Mouse (Mus musculus): ENCODE data around the gene 1700066M21Rik.

The 1700066M21Rik gene

GRCm38 (mm10) chr1:57377376-57378341 is at the start of gene 1700066M21Rik:
TSS of gene 1700066M21Rik (plus strand) at chr1:57377620.
- DNase-seq (ENCODE audit: low read depth): peak; percentile 77

DNA sequence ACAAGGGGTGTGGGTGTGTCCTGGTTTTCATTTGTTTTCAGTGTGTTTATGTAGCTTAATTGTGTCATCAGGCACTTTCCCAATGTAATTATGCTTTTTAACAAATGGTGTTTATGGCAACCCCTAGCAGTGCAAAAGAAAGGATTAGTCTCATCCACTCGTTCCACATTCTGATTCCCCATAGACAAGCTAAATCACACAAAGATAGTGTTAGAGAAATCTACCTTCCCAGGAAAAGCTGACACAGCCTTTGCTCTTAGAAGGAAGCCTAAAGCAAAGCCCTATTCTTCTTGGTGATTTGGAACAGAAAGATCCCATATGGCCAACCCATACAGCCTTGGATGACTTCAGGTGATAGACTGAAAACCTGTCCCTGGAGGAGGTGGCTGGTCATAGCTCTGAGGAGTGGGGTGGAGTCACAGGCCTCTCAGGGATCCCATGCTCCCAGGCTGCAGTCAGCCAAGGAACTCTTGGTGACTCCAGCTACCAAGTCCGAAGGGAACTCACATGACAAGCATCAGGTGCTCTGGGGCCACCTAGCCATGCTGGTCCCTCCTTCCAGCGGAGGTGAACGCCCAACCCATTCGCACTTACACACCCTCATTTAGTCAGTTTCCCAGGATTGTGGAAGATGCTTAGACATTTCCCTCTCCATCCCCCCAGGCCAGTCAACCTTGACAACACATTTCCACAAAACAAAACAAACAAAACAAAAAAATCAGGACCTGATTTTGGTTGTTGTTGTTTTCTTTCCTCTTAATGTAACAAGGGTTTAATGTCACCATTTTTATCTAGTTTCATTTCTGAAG is 47.9 kb upstream of the 1700066M21Rik start:
- DNase-seq (ENCODE audit: low read depth): no peak

DNA sequence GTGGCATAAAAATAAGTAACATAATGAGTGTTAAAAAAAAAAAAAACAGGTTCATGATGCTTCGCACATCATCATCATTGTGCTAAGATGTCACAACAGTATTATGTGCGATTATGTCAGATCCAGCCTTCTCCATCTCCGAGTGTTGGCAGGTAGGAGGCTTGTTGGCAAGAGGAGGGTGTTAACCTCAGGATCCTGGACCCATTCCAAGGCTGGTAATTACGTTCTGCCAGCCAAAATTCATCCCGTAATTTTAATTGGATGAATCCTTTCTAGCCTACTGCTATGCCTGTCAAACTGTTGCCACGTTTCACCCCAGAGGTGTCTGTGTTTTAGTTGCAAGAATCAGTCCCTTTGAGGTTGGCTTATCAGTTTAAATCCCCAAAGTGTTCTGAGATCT is 47.2 kb upstream of the 1700066M21Rik start:
- DNase-seq (ENCODE audit: low read depth): no peak

GRCm38 (mm10) chr1:57332040-57332439 is 45.4 kb upstream of the 1700066M21Rik start:
- no peak for DNase-seq (ENCODE audit: low read depth)

DNA sequence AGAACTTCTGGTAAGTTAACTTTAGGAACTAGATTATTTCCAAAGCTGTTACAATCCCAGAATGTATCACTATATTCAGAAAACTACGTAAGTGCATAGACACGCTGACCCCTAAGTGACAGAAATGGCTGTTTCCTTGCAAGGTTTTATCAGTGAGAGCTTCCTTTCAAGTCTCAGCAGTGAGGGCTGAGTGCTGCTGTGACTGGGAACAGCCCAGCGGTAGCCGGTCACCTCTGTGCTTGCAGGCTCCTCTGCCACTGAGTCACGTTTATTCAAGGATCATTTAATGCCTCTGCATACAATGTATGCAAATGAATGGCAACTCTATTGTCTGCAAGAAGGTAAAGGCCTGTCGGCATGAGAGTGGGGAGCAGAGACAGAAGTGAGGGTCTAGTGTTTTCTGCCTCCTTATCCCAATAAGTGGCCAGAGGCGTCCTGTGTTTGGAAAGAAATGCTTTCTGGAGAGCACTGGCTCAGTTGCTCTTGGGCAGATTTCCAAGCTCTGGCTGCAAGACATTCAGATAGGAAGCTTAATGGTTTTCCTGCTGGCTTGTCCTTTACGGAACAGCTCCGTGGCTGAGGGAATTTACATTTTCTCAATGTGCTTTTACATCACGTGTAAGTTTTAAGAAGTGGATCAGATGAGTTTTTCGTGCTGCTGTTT is 43.7 kb upstream of the 1700066M21Rik start:
- DNase-seq (ENCODE audit: low read depth): no peak

- DNase-seq (ENCODE audit: low read depth): no peak
Observed at GRCm38 (mm10) chr1:57335200-57335599, 42.2 kb upstream of the 1700066M21Rik start.

DNA sequence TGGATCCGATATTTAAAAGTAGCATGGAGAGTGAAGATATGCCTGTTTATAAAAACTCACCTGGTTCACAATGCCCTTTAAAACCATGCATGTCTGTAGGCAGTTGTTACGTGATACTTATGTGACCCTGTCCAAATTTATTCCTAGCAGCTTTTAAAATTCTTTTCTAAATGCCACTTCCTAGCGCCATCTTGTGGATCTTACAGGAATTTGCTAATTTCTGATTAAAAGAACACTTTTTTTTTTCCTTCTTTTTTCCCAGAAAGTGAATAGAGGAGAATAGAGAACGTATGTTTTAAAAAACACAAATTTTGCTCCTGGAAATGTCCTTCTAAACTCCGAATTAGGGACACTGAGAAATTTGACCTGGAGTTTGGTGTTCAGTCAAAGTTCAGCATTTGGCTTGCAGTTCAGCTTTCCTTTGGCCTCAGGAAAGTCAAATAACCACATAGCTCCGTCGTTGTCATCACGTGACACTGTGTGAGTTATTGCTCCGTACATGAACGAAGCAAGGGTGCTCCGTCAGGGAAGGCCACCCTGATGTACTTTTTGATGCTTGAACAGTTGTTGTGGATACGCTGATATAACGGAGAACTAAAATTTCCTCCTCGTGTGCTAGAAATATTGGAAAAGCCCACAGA is 38.1 kb upstream of the 1700066M21Rik start:
- peak; percentile 4 for DNase-seq (ENCODE audit: low read depth)

DNA sequence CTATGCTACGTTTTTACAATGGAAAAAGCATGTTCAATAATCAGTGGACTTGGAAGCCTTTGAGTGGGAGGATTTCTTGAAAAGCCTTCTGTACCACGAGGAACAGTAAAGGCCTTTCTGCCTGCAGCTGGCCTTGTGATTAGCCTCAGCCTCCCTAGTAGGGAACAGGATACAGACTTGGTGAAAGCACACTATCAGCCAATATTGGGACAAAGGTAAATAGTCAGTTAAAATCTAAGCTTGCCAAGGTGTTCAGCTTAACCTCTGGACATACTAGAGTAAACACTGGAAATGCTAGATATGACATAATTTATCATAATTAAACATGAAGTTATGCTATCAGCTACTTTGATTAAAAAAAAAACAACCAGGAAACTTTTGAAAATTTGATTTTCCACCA is 36.2 kb upstream of the 1700066M21Rik start:
- DNase-seq (ENCODE audit: low read depth): no peak

GRCm38 (mm10) chr1:57347487-57347886 is 29.9 kb upstream of the 1700066M21Rik start:
- DNase-seq (ENCODE audit: low read depth): no peak

- DNase-seq (ENCODE audit: low read depth): no peak
Observed at GRCm38 (mm10) chr1:57351941-57352340, 25.5 kb upstream of the 1700066M21Rik start.

DNA sequence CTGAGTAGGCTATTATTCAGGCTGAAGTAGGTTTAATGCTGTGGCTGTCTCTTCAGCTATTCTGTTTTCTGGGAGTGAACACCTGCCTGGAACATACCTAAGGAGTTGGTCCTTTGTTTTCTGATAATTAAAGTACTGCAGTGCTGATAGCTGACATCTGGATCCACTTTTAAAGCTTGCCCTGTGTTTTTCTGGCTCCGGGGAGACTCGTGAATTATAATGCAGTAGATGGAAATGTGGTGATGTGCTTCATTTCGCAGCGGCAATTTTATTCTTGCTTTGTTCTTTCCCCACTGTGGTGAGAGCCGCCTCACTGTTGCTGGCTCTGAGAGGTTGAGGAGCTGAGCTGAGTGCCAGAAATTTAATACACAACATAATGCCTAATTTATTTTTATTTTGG is 18.9 kb upstream of the 1700066M21Rik start:
- no peak for DNase-seq (ENCODE audit: low read depth)

DNA sequence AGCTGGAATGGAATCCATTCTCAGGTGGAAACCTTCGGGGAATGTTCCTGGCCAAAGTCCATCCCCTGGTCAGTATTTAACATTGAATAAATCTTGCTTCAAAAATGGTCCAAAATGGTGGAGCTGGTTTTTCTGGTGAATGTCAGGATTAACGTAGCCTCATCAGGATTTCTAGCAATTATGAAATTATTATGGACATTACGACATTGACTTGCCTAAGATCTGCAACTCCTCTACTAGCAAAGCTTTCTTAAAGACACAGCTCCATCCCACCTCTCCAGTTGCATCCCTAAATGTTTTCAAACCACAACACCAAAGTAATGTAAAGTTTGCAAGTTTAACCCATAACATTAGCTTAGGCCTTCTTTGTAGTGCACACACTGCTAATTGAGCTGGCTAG is 10.0 kb upstream of the 1700066M21Rik start:
- no peak for DNase-seq (ENCODE audit: low read depth)

GRCm38 (mm10) chr1:57369111-57369510 is 8.3 kb upstream of the 1700066M21Rik start:
- no peak for DNase-seq (ENCODE audit: low read depth)

GRCm38 (mm10) chr1:57370451-57370850 is 7.0 kb upstream of the 1700066M21Rik start:
- no peak for DNase-seq (ENCODE audit: low read depth)

GRCm38 (mm10) chr1:57375276-57375675 is 2.1 kb upstream of the 1700066M21Rik start:
- no peak for DNase-seq (ENCODE audit: low read depth)

DNA sequence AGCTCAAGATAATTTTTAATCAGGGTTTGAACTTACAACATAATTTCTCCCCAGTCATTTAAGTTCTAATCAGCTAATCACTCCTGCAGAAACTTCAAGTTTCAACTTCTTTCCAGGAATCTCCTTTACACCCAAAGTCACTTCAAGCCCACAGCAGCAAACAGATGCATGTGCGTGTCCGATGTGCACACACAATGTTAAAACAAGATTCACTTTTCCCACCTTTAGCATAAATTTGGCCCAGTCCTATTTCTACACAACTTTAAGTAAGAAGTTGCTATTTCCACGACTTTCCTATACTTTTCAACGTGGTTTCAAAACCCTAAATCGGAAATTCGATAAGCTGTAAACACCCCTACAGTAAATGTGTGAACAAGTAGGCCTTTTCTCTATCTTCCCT is 614 bp upstream of the 1700066M21Rik start:
- DNase-seq (ENCODE audit: low read depth): peak; percentile 45

DNA sequence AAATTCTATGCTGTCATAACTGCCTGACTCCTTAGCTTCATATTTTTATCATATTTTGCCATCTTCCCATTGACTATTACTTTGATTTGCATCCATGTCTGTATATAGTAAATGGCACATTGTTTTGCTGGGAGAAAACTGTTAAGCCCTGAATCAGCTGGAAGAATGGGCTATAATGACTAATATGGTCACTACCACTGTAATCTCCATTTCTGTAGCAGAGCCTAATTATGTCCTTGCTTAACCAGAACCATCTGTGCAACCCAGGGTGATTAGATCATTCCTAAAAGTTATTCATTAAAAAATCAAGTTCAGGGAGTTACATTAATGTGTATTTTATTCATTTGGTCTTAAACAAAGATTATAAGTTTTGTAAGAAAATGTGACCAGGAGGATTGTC is 9.1 kb downstream of the 1700066M21Rik start:
- no peak for DNase-seq (ENCODE audit: low read depth)

DNA sequence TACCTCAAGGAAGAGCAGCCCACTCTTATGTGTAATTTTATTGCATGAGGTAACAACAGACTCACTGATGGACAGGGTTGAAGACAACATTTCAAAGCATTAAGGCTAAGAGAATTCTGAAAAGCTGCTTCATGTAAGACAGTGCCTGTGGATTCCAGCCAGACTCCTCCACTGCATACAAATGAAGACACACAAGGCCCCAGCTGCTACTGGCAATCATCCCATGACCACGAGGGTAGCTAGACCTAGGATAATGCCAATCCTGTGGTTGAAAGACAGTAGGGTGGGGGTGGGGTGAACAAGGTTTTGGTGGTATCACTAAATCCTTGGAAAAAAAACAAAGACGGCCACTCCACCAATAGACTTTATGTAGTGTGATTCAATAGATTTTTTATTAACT is 10.5 kb downstream of the 1700066M21Rik start:
- DNase-seq (ENCODE audit: low read depth): no peak

DNA sequence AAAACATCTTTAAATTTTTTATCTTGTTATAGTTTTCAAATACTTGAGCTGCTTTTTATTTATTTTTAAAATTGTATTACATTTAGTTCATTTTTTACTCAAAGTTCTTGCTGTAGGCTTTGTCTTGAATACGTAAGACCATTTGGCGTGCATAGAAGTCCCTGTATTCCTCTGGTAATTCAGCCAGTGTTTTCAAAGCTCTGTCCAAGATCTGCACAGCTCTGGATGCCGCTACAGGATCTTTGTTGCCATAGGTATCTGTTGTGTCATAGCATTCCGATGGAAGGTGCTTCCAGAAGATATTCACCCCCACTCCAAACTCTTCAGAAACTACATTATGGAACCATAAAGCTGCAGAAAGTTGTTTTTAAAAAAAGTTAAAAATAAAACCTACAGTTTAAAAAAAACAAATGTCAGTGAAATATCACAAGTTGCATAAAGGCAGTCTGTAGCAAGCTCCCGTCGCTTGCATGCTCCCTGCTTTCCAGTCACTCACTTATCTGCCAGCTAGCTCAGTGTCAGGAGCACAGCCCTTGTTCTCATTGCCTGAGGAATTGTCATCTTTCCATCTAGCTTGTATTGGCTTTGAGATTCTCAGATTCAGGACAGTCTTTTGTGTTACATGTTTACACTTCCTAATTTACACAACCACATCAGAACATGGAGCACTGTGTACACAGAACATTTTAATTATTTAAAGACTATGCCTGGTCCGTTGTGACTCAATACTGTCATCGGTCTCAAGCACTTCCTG is 11.2 kb downstream of the 1700066M21Rik start:
- no peak for DNase-seq (ENCODE audit: low read depth)

DNA sequence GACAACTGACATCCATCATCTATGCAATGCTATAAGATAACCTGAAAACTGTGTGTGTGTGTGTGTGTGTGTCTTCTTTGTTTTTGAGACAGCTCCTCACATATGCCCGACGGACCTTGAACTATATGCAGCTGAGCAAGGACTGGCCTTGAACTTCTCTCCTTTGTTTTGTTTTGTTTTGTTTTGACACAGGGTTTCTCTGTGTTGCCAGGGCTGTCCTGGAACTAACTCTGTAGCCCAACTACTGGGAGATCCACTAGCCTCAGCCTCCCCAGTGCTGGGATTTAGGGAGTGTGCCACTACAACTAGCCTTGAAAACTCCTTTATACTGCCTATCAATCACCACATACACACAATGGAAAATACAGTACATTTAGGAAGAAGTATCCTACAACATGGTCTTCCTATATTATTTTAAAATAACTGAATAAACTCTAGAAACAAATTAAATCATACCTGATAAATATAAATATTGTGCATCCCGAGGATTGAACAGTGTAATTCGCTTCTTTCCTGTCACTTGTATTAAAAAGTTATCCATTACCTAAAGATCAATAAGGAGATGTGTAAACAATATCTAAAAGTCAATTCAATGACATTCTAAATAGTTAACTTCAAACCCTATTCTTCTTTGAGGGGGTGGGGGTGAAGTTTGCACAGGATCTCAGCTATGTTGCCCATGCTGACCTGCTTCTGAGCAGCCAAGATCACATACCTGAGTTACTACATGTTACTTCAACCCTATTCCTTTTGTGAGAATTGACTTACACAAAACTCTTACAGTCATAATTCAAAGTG is 13.8 kb downstream of the 1700066M21Rik start:
- DNase-seq (ENCODE audit: low read depth): no peak

Data from c-Kit-positive CD71-positive TER-119-negative erythroid progenitor cells, embryonic 14.5 days (primary cell).